Mouse (Mus musculus) lung, embryonic 15.5 days (tissue): ENCODE results near the gene Nfia. TPM values are rescaled to one million over a fixed set of nuclear protein-coding genes. Genes with fewer than 3 reads are reported as not detected.

Experiments used
- ATAC-seq: fragments of 200-750 bp; cut with Nextera tagmentation; 2 replicates; pipeline ENCODE4 v1.8.0; 2017; ENCODE audit warnings: moderate number of reproducible peaks, borderline replicate concordance; ENCODE audit not compliant: low FRiP score, low TSS enrichment; ENCODE audit errors: extremely low read depth
- H3K27ac ChIP-seq: fragments of 300-500 bp; sonication (generic); 2 replicates; pipeline ENCODE4 v1.5.1; 2015; ENCODE audit warnings: moderate library complexity, mild to moderate bottlenecking, inconsistent platforms
- H3K27me3 ChIP-seq: fragments of 300-500 bp; sonication (generic); 2 replicates; pipeline ENCODE4 v1.6.1; 2015; ENCODE audit warnings: inconsistent platforms
- H3K36me3 ChIP-seq: fragments of 300-500 bp; sonication (generic); 2 replicates; pipeline ENCODE4 v1.6.1; 2015; ENCODE audit warnings: inconsistent platforms
- H3K4me1 ChIP-seq: fragments of 300-500 bp; sonication (generic); 2 replicates; pipeline ENCODE4 v1.6.1; 2015; ENCODE audit warnings: inconsistent platforms
- H3K4me2 ChIP-seq: fragments of 300-500 bp; sonication (generic); 2 replicates; pipeline ENCODE4 v1.6.1; 2015; ENCODE audit warnings: inconsistent platforms, mild to moderate bottlenecking, moderate library complexity
- H3K4me3 ChIP-seq: fragments of 300-500 bp; sonication (generic); 2 replicates; pipeline ENCODE4 v1.5.1; 2015; ENCODE audit warnings: mild to moderate bottlenecking, inconsistent platforms
- H3K9ac ChIP-seq: fragments of 300-500 bp; sonication (generic); 2 replicates; pipeline ENCODE4 v1.6.1; 2015; ENCODE audit warnings: inconsistent platforms
- H3K9me3 ChIP-seq: fragments of 300-500 bp; sonication (generic); 2 replicates; pipeline ENCODE4 v1.6.1; 2016; ENCODE audit warnings: inconsistent platforms
- WGBS: fragments of 180-500 bp; shearing (Covaris S2); methylation state at CpG from one replicate; pipeline ENCODE4 v1.1.7; 2015; 5-methylcytosine and 5-hydroxymethylcytosine counted together
- polyA plus RNA-seq: library from polyadenylated mRNA; unstranded; fragments of >200 nt; fragmentation: Nextera tagmentation; extraction: Ambion mirVana; gene quantifications from 2 replicates; pipeline ENCODE4 v1.2.1, GENCODE M21; 2015

Gene Nfia
- polyA plus RNA-seq, 1 experiment from 2014 or later, result 50.2 TPM

DNA sequence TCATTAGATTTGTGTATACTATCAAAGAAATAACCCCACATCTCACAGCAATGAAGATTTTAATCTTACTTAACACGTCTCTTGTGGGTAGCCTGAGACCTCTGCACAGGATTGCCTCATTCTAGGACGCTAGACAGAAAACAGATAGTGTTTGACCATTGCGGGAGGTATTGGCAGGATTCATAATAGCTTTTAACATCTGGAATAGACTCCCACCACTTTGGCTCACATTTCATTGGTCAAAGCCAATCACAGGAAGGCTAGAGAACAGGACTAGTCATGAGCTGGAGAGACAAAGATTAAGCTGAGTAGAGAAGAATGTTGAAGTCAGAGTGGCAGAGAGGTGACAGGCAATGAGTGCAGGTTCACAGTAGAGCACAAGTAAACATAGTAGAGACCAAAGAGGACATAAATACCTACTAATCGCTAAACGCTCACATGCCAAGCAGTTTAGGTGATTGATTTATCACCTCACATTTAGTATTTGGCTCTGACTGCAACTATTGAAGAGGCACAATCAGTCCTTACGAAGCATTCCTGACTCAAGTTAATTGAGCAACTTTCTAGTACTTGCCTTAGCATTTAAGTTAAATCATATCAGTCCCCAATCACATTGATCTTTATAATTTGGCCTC, 348.3 kb downstream of the Nfia start:
- Histone ChIP-seq H3K27ac (no peak overlapping the region), H3K9me3 (no peaks in the 10 kb centered on the region), H3K27me3 (no peaks in the 10 kb centered on the region), H3K4me3 (no peak overlapping the region), H3K36me3 (no peaks in the 10 kb centered on the region), H3K9ac (no peak overlapping the region), H3K4me1 (no peaks in the 10 kb centered on the region), H3K4me2 (no peak overlapping the region)
- no peak for ATAC-seq
- 70% methylated on average over 6 of the region's 6 CpGs for WGBS

DNA sequence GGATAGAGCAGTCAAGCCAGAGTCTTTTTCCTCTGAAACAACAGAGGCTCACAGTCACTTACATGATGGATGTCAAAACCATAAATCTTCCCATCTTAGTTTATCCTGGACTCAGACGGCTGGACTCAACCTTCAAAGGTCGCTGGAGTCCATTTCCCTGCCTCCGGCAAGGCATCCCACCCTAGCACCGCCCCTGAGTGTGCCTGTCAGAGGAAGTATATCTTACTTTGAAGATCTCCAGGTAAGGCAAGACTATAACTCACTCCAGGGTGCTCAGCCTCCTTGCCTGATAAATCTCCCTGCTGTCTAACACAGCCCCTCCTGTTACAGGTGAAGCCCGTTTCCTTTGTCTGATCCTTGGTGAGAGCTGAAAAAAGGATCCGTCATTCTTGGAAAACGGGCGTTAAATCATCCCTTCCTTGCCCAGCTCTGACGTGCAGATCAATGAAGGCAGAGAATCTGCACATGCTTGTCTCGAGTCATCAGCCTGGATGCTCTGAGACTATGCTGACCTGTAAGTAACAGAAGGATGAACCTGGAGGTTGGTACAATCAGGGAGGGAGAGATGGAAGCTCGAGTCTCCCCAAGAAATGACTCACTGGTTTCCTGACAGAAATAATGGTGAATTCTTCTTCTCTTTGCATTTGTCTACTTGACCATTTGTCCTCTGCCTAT, 353.6 kb downstream of the Nfia start:
- Histone ChIP-seq H3K4me3 (no peak overlapping the region), H3K4me1 (0 out of 2 replicates have a peak, but pooled peaks cover 7% of the 10 kb centered on the region), H3K9ac (no peak overlapping the region), H3K4me2 (no peak overlapping the region), H3K27ac (no peak overlapping the region), H3K9me3 (no peaks in the 10 kb centered on the region), H3K36me3 (no peaks in the 10 kb centered on the region), H3K27me3 (no peaks in the 10 kb centered on the region)
- ATAC-seq, result no peak
- WGBS, result 44% methylated on average over 11 of the region's 11 CpGs

DNA sequence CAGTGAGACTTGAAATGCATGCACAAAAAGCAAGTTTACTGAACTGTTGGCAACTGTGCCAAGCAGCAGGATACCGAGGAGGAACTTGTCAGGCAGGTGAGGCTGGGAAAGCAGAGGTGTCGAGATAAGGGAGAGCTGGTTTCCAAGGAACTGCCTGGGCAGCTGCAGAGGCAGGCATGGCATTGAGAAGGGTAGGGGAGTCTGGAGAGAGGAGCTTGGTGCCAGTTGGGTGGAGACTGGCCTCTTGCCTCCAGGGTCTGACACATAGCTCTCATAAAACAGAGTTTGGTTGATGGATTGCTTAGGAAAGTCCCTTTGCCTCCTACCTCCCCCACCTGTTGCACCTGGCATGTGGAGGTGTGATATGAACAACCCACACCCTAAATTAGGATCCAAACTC, 358.3 kb downstream of the Nfia start:
- Histone ChIP-seq H3K4me2 (no peak overlapping the region), H3K9me3 (no peaks in the 10 kb centered on the region), H3K36me3 (no peaks in the 10 kb centered on the region), H3K27ac (no peak overlapping the region), H3K4me1 (0 out of 2 replicates have a peak, but pooled peaks cover 7% of the 10 kb centered on the region), H3K4me3 (no peak overlapping the region), H3K9ac (no peak overlapping the region), H3K27me3 (no peaks in the 10 kb centered on the region)
- no peak for ATAC-seq
- 40% methylated on average over 2 of the region's 2 CpGs for WGBS

DNA sequence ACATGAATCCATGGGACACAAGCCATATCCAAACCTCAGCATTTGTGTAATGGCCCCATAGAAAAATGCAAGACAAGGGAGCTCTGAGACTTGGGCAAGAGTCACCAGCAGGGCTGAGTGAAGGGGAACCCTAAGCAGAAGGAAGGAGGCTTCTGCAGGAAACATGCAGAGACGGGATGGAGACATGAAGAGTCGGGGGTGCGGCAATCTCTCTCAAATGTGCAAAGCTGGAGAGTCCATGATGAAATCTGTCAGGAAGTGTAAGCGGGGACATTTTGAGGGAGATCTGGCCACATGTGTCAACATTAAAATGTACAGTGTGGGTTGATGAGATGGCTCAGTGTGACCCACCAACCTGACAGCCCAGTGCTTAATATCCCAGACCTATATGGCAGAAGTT, 361.5 kb downstream of the Nfia start:
- ATAC-seq, result no peak
- Histone ChIP-seq H3K4me1 (0 out of 2 replicates have a peak, but pooled peaks cover 7% of the 10 kb centered on the region), H3K4me2 (no peak overlapping the region), H3K9ac (no peak overlapping the region), H3K4me3 (no peak overlapping the region), H3K36me3 (no peaks in the 10 kb centered on the region), H3K27ac (no peak overlapping the region), H3K9me3 (no peaks in the 10 kb centered on the region), H3K27me3 (no peaks in the 10 kb centered on the region)
- WGBS, result 94% methylated on average over 4 of the region's 4 CpGs

DNA sequence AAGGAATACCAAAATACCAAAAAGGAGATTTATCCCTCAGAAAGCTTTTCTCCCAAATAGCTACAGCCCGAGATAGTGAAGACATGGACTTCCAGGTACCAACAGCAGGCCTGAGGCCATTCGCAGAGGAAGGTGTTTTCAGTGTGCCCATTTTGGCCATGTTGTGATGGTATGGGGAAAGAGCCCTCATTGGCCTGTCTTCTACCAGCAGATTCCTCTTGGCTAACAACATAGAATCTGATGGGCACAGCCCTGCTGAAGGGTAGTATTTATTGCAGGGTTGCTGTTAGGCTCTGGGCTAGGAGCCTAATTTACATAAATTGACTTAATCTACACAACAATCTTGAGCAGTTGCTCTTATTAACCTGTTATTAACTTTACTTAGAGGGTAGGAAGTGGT, 363.5 kb downstream of the Nfia start:
- ATAC-seq, result no peak
- H3K27me3 ChIP-seq, result no peaks in the 10 kb centered on the region
- 93% methylated on average over 2 of the region's 2 CpGs for WGBS
- H3K9ac ChIP-seq, result no peak overlapping the region
- no peak overlapping the region for H3K4me2 ChIP-seq
- H3K4me3 ChIP-seq, result no peak overlapping the region
- H3K9me3 ChIP-seq, result no peaks in the 10 kb centered on the region
- no peak overlapping the region for H3K27ac ChIP-seq
- no peaks in the 10 kb centered on the region for H3K36me3 ChIP-seq
- no peaks in the 10 kb centered on the region for H3K4me1 ChIP-seq

DNA sequence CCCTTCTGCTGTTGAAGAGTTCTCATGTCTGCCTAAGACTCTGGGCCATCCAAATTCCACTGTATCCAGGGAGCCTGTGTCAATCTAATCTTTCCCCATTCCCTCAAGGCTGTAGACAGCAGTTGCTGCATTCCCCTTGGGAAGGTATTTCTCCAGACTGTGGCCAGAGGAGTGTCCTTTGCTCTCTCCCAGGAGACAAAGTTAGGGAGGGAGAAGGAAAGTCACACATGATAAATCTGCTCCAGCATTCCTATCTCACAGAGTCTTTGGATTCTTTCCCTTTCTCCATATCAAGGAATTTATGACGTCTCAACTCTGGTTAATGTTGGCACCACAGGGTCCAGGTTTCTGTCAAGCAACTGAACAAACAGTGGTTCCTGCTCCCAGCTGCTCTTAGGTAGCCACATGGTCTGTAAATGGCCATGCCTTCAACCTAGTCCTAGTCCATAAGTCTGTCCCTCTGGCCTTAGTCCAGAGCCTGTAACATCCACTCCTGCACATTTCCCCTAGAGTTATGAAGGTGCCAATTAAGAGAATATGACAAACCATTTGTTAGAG, 370.4 kb downstream of the Nfia start:
- 11% methylated on average over 1 of the region's 1 CpGs for WGBS
- Histone ChIP-seq H3K9me3 (no peaks in the 10 kb centered on the region), H3K9ac (no peak overlapping the region), H3K36me3 (no peaks in the 10 kb centered on the region), H3K4me3 (no peak overlapping the region), H3K27me3 (no peaks in the 10 kb centered on the region), H3K4me1 (no peaks in the 10 kb centered on the region), H3K27ac (no peak overlapping the region), H3K4me2 (no peak overlapping the region)
- ATAC-seq, result peak; percentile 42; the same call in 1 of the 2 replicates

DNA sequence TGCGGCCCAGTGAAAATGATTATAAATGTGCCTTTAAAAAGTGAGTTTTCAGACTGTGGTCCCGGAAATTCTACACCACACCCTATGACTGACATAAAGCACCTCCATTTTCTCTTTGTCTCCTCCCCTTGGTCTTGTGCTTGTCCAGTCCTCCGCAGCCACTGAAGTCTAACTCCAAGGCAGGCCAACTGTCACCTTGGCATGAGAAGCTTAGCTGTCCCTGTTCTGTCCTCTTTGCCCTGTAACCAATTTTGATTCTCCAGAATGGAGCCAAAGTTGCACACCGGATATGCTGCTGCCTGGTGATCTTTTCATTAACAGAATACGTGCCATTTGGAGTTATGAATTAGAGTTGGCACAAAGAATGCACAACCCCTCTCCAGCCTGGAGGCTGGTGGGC, 378.0 kb downstream of the Nfia start:
- no peak for ATAC-seq
- WGBS, result 77% methylated on average over 5 of the region's 5 CpGs

DNA sequence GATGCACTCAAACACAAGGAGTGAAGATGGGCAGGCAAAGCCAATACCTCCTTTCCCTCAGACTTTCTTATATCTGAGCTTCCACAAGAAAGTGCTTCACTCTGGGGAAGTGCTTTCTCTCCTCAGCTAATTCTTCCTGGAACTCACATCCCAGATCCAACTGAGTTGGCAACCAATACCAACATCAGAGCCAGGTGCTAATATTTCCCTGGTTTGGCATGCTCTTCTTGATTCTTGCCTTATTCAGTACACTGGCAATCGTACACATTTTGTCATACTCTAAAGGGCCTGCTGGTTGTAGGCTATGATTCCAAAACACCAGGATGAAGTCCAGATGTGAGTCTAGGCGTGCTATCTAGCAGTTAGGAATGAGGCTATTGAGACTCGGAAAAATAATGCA, 385.4 kb downstream of the Nfia start:
- Histone ChIP-seq H3K36me3 (no peaks in the 10 kb centered on the region), H3K4me1 (no peaks in the 10 kb centered on the region), H3K4me3 (no peak overlapping the region), H3K27me3 (no peaks in the 10 kb centered on the region), H3K27ac (no peak overlapping the region), H3K9ac (no peak overlapping the region), H3K4me2 (no peak overlapping the region), H3K9me3 (no peaks in the 10 kb centered on the region)
- 79% methylated on average over 3 of the region's 3 CpGs for WGBS
- ATAC-seq, result no peak

More for the DNA sequence above, 378.0 kb downstream of the Nfia start:
- Histone ChIP-seq H3K27me3 (no peaks in the 10 kb centered on the region), H3K9ac (no peak overlapping the region), H3K36me3 (no peaks in the 10 kb centered on the region), H3K4me2 (no peak overlapping the region), H3K4me3 (no peak overlapping the region), H3K4me1 (no peaks in the 10 kb centered on the region), H3K27ac (no peak overlapping the region), H3K9me3 (no peaks in the 10 kb centered on the region)

DNA sequence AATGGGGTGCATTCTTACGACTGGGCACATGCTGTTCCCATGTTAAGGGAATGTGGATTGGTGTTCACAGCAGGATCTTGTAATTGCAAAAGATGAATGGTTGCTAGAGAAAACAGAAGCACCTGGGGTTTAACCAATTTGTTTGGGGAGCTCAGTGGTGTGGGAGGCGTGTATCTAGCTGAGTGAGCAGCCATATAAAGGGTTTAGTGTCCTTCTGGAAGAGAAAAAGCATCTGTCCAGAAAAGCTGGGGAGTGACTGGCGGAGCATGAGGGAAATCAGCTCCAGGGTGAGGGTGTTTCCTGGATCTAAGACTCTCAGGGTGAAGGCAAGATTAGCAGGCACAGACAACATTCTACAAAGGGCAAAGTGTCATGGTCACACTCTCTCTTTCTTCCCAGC, 393.8 kb downstream of the Nfia start:
- no peak overlapping the region for H3K27ac ChIP-seq
- H3K36me3 ChIP-seq, result no peaks in the 10 kb centered on the region
- no peak for ATAC-seq
- no peak overlapping the region for H3K4me3 ChIP-seq
- no peaks in the 10 kb centered on the region for H3K9me3 ChIP-seq
- H3K4me2 ChIP-seq, result no peak overlapping the region
- no peaks in the 10 kb centered on the region for H3K4me1 ChIP-seq
- H3K27me3 ChIP-seq, result no peaks in the 10 kb centered on the region
- H3K9ac ChIP-seq, result no peak overlapping the region
- 60% methylated on average over 3 of the region's 3 CpGs for WGBS

Other genes with a start within 250 kb of the Nfia start
- 0.44 and 0.99 TPM in 2 replicates for gene E130114P18Rik, start 5.3 kb downstream of the Nfia start, polyA plus RNA-seq